Mouse (Mus musculus): ENCODE data around the gene Nol3.

The Nol3 gene

GRCm38 (mm10) chr8:105263244-105263912 is 12.6 kb upstream of the Nol3 start:
- DNase-seq (ENCODE audit: low read depth) = no peak

GRCm38 (mm10) chr8:105264024-105264982 is 11.6 kb upstream of the Nol3 start, which contains the start of the genes Tradd and Fbxl8:
Gene Tradd, minus strand, starts transcription at chr8:105264609.
Gene Fbxl8, plus strand, starts transcription at chr8:105264648.
- DNase-seq (ENCODE audit: low read depth) = no peak

- DNase-seq (ENCODE audit: low read depth) = no peak
Measured at GRCm38 (mm10) chr8:105265128-105265527, 10.8 kb upstream of the Nol3 start.

GRCm38 (mm10) chr8:105266775-105267174 is 9.2 kb upstream of the Nol3 start:
- no peak for DNase-seq (ENCODE audit: low read depth)

- no peak for DNase-seq (ENCODE audit: low read depth)
Measured at GRCm38 (mm10) chr8:105268342-105269074, 7.4 kb upstream of the Nol3 start.

GRCm38 (mm10) chr8:105269075-105269458 is 6.9 kb upstream of the Nol3 start:
- DNase-seq (ENCODE audit: low read depth) = no peak

GRCm38 (mm10) chr8:105269461-105269947 is 6.4 kb upstream of the Nol3 start, which contains the start of gene Hsf4:
Gene Hsf4, plus strand, starts transcription at chr8:105269801.
- DNase-seq (ENCODE audit: low read depth) = no peak

DNA sequence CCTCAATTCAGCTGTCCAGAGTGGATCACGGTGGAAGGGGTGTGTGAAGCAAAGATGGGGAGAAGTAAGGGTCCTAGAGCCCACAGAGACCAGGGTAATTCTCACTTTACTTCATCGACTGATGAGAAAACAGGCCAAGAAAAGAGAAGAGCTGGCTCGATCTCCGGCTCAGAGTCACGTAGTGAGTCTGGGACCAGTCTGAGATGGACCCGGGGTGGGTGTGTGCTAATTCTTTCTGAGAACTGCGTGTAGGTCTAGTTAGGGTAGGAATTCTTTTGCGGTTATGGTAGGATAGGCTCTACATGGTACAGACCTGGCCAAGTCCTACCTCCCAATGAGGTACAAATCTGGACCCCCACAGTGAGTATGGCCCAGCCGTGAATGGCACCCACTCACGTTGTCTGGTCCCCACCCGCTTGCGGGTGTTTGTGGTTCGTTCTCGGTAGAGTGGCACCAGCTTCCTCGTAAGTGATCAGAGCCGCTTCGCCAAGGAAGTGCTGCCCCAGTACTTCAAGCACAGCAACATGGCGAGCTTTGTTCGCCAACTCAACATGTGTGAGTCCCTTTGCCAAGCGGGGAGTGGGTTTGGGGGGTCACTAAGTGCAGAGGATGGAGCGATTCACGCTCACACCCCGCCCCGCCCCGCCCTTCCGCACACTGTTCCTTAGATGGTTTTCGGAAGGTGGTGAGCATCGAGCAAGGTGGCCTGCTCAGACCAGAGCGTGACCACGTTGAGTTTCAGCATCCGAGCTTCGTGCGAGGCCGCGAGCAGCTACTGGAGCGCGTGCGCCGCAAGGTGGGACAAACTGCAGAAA is 5.6 kb upstream of the Nol3 start:
- DNase-seq (ENCODE audit: low read depth) = no peak

DNA sequence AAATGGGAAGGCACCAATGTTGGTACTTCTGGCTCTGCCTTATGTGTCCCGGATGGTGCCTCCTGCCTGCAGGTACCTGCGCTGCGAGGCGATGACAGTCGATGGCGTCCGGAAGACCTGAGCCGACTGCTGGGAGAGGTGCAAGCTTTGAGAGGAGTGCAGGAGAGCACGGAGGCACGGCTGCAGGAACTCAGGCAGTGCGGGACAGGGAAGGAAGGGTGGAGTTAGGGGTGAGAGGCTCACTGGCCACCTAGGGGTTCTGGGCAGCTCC is 5.1 kb upstream of the Nol3 start:
- DNase-seq (ENCODE audit: low read depth) = no peak

DNA sequence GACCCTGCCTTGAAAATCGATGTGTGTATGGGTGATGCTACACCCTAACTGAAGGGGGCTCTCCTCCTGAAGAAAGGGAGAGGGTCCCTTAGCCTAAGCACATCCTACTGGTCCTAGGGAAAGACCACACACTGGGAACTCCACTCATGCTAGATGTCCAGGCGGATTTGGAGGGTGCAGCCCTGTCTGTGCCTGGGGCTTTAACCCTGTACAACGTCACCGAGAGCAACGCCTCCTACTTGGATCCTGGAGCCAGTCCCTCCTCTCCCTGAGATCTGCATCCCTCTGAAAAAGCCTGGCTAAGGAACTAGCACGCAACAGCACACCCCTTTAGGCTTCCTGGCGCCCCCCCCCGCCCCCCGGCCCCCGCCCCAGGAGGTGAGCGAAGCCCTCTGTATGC is 553 bp upstream of the Nol3 start:
- no peak for DNase-seq (ENCODE audit: low read depth)

DNA sequence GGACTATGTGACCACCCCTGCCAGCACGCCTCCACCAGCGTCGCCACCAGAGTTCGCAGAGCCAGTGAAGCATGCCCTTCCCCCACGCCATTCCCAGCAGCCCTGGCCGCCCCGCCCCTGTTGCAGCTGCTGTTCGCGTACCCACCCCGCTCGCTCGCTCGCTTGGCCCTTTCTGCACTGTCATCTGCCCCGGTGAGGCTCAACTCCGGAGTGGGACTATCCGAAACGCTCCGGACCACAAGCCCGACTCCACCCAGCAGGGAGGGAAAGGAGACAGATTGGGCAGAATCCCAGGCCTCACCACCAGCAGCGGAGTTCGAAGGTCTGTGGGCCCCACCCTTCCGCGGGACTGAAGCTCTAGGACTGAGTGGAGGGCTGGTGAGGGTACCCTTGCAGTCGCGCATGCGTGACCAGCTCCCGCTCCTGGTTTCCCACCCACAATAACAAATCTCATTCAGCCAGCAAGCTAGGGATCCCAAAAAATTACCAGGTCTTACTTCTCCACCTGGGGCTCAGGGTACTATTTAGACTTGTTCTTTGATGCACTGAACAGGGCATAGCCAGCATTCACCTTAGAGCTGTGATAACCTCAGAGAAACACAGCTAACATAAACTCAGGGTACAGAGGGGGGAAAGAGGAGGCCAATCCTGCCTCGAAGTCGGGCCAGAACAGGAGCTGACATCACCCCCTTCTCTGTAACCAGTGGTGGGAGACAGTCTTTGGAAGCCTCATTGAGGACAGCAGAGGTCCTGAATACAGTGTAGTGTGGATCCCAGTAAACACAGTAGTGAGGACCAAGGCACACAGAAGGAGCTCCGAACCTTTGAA is 566 bp downstream of the Nol3 start:
- no peak for DNase-seq (ENCODE audit: low read depth)

GRCm38 (mm10) chr8:105278911-105279334 is 3.0 kb downstream of the Nol3 start:
- DNase-seq (ENCODE audit: low read depth) = no peak

DNA sequence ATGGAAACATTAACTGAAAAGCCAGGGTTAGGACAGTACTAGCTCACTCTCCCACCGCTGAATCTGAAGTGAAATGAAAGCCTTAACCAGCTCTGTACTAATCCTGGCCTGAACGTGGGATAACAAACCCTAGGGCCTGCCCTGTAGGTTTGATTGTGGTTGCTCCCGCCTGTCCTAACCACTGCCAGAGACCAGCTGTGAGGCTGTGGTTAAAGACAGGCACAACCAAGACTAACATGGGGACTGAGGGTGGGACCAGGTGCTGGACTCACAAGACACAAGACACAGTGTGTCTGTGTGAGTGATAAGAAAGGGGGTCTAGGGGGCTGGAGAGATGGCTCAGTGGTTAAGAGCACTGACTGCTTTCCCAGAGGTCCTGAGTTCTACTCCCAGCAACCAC is 4.6 kb downstream of the Nol3 start:
- no peak for DNase-seq (ENCODE audit: low read depth)

GRCm38 (mm10) chr8:105281821-105282220 is 5.9 kb downstream of the Nol3 start:
- DNase-seq (ENCODE audit: low read depth) = no peak

GRCm38 (mm10) chr8:105282239-105282638 is 6.3 kb downstream of the Nol3 start:
- no peak for DNase-seq (ENCODE audit: low read depth)

GRCm38 (mm10) chr8:105283074-105283473 is 7.1 kb downstream of the Nol3 start:
- DNase-seq (ENCODE audit: low read depth) = peak; percentile 58

DNA sequence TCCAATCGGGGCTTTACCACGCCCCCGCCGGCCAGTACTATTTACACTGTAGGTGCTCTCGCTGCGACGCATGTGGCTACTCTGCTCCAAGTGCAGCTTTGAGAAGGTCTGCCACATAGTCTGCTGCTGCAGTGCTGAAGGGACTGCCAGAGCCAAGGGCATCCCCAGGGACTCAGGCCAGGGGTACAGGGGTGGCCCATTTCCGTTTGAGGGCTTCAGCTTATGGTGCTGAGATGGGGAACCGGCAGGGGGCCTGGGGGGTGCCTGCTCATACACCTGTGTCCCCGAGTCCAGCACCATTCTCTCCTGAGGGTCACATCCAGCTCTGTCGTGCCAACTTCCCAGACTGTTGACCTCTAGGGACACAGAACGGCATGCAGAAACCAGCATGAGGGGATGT is 9.6 kb downstream of the Nol3 start:
- DNase-seq (ENCODE audit: low read depth) = no peak

GRCm38 (mm10) chr8:105286907-105287306 is 11.0 kb downstream of the Nol3 start:
- no peak for DNase-seq (ENCODE audit: low read depth)

DNA sequence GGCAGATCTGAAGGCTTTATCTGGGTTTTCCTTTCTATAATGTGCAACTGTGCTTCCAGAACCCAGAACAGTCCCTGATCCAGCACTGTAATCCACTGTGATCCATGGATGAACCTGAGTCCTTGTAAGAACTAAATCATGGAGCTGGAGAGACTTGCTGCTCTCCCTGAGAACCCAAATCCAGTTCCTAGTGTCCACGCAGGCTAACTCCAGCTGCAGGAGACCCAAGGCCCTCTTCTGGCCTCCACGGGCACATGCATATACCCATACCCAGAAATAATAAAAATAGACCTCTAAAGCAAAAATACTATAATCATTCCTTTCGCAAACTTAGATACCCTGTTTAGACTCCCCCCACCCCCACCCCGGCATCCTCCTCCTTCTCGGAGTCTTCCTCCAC is 12.3 kb downstream of the Nol3 start:
- no peak for DNase-seq (ENCODE audit: low read depth)

DNA sequence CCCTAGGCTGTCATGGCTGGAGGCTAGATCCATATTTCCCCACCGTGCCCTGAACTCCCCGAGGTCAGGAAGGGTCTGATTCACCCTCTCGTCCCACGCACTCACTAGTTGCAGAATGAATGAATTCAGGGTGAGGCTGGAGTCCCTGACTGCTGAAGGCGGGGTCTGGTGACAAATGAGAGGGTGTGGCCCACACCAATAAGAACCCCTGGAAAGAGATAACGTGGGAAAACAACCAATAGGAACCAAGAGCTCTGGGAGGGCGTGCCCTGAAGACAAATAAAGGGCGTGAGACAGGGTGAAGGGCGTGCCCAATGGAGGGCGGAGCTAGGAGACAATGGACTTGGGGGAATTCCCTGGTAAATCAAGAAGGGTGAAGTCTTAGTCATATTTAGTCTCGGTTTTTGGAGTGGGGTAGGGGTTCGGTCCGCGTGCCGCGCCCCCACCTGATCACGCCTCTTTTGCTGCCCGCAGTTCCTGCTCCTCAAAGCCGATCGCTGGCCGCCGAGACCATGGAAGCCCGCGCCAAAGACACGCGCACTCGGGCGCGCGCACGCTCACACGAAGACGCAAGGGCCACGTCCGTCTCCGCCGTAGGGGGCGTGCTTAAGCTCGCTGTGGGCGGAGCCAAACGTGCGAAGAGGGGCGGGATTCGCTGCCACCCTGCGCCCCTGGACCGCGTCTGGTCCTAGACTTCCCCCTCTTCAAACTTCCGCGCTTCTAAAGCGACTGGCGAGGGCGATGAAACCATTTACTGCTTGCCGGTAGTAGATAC is 13.2 kb downstream of the Nol3 start:
- DNase-seq (ENCODE audit: low read depth) = peak; percentile 97
